Mouse (Mus musculus) left cerebral cortex, adult 8-10 months (tissue): ENCODE data around the gene Pnma1. TPM values are rescaled to one million over a fixed set of nuclear protein-coding genes. Genes with fewer than 3 reads are reported as not detected.
A peak's percentile ranks its signal among the peaks of the same experiment; 100 is the strongest.

Experiments used
- DNase-seq, 2 experiments: peaks; one replicate each; pipeline ENCODE4 v3.0.0; 2022; ENCODE audit warnings: low spot score in 2 of 2
- total RNA-seq, 4 experiments: library from RNA; stranded (reverse); gene quantifications; 2 replicates each; pipeline ENCODE4 v1.2.4; 2022

Gene Pnma1
- total RNA-seq, 4 experiments from 2014 or later = 5.1 to 6.3 (median 5.8) TPM

DNA sequence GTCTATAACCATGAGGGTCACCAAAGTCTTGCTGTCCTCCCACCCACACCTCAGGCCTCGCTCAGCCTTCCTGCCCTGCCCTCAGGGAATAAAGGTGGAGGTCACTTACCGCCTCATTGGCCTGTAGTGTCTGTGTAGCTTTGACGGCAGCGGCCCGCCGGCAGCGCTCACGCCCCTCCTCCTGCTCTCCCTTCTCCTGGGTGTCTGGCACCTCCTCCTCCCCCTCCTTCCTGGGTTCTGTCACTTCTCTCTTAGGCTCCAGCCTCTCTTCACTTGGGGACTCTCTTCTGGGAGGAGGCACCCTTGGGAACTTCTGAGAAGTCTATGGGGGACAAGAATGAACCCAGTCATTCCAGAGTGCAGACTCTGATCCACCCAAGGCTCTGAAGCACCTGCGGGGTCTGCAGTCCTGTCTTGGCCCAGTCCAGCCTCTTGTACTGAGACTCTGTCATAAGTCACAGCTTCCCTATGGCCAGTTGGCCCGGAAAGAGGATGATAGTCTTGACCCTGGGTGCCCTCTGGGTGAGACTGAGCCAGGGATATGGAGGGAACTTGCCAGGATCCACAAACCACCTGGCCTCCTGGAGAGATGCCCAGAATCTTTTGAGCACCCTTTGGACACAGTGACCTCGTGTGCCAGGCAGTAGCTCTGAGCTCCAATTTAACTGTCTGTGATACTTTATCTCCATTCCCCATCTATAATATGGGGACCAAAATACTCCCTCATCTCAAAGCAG is 6.7 kb upstream of the Pnma1 start:
- no peak for DNase-seq

DNA sequence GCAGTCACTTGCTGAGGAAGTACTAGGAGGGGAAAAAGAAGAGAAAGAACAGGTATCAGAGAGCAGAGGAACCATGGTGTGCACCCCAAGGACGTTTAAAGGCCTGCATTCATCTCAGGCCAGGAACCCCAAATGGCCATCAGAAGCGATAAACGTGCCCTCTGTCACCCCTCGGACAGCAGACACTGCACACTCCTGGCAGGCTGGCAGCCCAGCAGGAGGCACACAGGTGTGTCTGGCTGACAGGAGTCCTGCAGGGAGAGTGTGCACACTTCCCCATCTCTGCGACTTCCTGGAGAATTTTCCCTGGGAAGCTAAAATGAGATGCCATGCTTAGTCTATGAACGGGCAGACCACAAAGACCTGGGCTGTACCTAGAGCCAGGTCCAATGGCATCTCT is 5.1 kb upstream of the Pnma1 start:
- no peak for DNase-seq

DNA sequence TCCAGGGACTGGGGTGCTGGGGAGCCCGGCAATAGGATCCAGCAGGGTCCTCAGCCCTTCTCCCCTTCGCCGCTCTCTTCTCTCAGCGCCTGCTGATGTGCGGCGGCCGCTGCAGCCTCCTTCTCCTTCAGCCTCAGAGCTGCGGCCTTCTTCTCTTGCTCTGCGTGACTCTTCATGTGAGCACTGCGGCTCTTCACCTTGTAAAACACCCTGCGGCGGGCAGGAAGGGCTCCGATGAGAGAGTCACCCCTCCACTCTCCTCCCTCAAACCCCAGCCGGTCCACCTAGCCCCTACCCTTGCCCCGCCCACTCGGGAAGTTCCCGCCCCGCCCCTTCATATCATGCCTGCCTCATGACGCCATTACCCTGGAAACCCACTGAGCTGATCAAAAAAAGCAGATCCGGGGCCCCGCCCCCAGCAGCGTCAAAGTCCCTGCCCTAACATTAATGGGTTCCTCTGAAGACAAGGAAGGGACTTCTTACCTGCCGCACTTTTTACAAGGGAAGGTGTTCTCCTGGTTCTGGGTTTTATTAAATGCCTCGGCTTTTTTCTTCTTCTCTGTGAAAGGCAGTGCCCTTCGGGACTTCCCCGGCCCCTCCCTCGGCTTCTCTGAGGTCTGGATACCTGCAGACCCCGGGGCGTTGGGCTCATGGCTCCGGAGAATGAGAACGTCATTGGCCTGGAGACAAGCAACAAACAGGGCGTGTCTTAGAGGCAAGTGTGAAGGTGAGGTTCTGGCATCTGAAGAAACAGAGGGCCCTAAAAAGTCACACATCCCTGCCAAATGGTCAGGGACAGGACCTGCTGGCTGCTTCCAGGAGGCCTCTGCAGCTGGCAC is 4.3 kb upstream of the Pnma1 start:
- DNase-seq = no peak

DNA sequence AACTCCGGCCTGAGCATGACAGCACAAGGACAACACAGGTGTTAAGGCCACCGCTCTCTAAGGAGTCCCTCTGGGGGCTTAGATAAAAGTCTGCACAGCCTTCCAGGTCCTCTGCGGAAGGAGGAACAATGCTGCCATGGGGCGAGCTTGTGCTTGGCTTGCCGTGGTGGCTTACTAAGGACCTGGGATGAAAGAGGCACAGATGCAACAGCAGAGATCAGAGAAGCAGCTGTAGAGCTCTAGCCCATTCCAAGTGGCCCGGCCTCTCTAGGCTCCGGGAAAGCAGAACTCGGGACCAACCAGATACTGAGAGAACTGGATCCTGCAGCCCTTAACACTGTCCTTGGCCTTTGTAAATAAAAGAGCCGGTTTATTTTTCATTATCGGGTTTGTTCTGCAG is 3.6 kb upstream of the Pnma1 start:
- no peak for DNase-seq

DNA sequence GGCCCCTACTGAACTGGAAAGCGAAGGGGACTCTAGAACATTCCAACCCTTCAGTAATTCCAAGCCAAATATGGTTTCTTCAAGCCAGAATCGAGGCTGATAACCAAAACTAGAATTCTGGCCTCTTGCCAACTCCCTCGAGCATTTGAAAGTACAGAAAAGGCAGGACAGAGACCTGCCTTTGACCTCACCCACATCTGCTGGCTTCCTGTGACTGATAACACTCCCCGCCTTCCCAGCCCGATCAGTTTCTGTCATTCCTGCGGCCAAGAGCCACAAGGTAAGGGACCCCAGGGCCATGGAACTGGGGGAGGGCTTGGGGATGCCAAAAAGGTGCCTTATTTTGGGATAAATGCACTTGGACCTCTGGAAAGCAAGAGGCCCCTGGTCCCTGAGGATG is 2.7 kb upstream of the Pnma1 start:
- DNase-seq = no peak

DNA sequence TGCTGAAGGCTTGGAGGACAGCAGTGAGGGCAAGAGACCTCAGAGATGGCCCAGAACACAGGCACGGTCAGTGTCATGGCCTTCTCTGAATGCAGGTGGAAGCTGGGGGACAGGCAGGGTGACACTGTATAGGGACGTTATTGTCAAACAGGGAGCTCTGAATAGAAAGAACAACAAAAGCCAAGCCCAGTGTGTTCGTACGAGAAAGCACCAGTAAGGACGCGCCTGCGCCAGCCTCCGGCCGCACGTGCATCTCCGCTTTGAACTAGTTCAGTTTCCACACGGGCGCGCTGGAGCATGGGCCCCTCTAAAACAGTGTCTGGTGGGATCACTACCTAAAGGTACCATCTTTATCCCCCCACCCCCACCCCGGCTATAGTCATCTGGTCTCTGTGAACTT is 1.7 kb upstream of the Pnma1 start:
- DNase-seq = no peak

DNA sequence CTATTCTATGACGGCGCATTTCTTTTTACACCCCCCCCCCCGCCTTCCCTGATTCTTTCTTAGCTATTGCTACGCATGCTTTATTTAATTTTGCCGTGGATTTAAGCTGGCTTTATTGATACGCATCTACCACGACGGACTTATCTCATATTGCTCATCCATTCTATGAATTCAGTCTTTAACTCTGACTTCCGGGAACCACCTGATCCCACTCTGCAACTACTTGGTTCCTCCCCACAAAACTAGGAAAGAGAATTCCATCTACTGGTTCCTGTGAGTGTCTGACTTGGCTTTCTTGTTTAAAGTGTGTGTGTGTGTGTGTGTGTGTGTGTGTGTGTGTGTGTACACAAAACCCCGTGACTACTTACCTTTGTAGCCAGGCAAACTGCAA is 328 bp upstream of the Pnma1 start:
- no peak for DNase-seq

DNA sequence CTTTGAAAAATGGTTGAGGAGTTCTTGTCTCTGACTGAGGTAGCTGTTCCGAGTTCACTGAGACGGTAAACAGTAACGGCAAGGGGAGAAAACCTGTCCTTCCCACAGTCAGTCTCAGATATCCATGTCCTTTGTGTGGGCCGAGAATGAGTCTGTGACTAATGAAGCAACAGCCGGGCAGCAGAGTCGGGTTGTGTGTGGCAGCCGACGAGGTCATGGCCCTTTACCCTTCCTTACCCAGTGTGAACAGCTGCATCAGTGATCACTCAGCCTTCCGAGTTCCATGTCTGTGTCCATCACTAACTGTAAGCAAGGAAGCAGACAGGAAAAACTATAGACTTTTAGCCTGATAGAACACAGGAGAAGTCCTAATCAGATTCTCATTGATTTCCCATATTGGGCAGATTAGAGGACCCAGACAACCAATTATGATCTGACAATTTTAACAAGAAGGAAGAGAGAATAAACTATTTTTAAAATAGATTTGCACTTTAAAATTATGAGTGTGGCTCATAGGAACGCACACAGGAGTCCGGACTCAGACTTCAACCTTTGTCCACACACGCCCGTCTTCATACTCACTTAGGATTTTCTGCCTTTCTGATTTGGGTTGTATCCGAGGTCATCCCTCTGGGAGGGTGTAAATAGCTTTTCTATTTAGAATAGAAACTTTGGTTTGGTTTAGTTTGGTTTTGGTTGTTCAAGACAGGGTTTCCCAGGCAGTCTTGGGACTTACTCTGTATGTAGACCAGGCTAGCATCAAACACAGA is 5.8 kb downstream of the Pnma1 start:
- DNase-seq = no peak

DNA sequence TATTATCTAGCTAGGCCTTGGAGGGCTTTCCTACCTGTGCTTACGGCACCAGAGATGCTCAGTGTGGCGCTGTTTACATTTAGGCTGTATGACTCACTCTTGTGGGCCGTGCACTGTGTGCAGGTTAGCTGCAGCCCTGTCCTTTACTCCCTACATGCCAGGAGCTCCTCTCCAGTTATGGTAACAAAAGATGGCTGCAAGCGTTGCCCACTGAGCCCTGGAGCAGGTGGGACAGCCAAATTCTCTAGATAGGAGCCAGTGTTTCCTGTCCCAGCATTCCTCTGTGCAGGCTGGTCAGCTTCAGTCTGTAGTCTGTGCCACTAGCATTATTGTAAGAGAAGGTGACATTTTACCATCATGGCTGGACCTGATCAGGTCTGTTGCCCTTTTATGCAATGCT is 7.0 kb downstream of the Pnma1 start:
- DNase-seq = no peak

DNA sequence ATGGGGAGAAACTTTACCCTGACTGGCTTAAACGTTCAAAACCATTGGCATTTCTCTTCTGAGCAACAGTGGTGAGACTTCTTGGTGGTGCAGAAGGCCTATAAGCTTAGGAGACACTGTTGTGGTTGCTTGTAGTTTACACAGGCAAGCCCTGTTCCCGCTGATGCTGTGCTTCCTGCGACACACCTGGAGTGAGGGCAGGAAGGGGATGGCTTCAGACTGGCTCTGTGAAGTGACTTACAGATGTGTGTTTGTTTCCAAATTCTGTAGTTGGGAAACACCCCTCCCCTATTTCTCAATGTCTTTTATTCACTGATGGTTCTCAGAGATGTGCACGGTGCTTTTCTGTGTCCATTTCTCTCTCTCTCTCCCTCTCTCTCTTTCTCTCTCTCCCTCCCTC is 8.2 kb downstream of the Pnma1 start:
- no peak for DNase-seq

DNA sequence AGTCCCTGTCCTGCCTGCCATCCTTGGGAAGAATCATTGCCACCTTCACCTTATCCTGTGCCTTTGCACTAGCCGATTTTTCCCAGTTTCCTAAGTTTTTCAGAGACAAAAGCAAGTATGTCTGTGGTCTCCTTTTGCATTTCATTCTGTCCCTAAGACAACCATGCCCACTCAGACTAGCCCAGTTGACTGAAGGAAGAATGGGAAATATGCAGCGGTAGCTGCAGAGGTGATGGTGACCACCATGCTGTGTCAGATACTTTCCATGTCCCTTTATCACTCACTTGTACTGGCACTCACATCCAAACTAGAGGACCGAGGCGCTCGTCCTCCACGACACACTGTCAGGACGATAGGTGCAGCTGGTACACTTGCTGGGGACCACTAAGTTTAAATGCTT is 11.2 kb downstream of the Pnma1 start:
- no peak for DNase-seq

DNA sequence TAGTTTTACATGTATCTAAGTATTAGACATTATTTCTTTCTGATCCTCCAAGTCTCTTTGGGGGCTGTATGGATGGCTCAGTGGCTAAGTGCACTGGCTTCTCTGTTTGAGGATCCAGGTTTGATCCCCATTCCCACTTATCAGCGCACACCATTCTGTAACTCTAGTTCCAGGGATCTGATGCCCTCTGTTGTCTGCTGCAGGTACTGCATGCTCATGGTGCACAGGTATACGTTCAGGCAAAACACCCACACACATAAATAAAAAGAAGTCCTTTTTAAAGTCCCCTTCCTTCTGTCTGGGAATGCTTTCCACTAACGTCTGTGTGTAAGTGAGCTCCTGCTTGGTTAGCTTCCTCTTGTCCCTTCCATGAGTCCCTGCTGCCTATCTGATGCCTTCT is 16.0 kb downstream of the Pnma1 start:
- DNase-seq = no peak

DNA sequence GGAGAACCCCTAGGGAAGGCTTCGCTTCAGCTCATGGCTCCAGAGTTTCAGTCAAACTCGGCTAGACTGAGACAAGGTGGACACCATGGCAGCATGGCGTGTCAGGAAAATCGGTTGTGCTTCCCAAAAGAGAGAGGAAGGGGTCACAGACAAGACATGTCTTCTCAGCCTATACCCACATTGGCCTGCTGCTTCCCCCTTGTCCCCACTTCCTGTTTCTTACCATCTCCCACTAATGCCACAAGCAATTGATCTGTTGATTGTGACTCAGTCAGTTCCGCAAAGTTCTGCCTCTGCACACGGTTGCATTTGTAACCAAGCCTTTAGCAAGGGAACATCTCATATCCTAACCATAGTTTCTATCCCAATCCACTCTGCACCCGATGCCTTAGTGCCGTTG is 18.4 kb downstream of the Pnma1 start:
- no peak for DNase-seq

DNA sequence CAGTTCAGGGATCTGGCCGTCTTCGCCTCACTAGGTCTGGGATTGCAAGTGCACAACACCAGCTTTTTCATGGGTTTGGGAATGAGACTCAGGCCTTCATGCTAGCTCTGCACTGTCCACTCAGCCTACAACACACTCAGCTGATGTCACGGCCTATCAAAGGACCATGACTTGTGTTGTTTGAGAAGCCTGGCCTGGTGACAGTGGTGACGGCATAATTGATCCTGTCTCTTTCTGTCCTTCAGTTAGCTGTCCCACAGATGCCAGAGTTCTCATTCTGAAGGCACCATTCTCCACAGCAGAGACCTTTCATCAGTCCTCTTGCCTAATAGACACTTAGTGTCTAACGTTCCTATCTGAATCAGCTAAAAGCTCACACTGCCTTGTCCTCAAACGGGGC is 19.7 kb downstream of the Pnma1 start:
- DNase-seq = no peak

DNA sequence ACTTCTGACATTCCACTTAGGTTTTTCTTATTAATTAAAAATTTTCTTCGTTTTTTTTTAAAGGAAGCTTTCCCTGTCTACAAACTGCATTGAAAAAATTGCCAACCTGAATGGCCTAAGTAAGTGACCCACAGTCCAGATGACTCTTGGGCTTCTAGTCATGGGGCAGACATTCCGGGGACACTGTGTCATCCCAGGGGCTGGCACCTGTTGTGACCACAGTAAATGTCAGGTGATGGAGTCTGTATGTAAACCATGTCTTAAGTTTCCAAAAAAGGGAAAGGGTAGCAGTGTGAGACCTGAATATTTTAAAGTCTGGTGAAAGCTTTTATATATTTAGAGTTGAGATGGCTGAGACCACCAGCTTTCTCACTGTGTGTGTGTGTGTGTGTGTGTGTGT is 21.4 kb downstream of the Pnma1 start:
- no peak for DNase-seq

DNA sequence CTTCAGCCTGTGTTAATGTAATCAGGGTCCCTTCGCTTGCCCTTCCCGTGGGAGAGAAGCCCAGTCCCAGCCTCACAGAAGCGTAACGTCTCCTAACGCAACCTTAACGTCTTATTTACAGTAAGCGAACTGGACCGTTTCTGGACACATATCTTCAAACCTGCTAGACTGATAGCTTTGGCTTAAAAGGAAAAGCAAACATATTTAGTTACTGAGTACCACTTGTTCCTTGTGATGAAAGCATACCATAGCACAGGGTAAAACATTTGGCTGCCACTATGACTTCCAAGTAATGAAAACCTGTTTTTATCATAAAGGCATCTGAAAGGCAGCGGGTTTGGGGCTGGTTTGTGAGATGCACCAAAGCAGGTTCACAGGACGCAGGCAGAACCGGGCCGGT is 22.4 kb downstream of the Pnma1 start:
- no peak for DNase-seq

DNA sequence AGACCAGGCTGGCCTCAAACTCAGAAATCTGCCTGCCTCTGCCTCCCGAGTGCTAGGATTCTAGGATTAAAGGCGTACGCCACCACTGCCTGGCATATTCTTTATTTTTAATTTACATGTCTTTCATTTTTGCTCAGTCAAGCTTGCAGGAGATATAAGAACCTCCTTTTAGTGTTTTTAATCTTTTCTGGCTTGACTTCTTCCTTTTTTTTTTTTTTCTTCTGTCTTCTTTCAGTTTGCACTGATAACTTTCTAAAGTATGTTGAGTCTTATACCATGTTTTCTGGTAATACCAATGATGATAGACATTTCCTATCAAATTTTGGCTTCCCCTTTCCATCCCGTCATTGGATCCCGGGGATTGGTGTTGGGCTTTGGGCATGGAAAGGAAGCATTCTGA is 28.7 kb downstream of the Pnma1 start:
- DNase-seq = no peak

DNA sequence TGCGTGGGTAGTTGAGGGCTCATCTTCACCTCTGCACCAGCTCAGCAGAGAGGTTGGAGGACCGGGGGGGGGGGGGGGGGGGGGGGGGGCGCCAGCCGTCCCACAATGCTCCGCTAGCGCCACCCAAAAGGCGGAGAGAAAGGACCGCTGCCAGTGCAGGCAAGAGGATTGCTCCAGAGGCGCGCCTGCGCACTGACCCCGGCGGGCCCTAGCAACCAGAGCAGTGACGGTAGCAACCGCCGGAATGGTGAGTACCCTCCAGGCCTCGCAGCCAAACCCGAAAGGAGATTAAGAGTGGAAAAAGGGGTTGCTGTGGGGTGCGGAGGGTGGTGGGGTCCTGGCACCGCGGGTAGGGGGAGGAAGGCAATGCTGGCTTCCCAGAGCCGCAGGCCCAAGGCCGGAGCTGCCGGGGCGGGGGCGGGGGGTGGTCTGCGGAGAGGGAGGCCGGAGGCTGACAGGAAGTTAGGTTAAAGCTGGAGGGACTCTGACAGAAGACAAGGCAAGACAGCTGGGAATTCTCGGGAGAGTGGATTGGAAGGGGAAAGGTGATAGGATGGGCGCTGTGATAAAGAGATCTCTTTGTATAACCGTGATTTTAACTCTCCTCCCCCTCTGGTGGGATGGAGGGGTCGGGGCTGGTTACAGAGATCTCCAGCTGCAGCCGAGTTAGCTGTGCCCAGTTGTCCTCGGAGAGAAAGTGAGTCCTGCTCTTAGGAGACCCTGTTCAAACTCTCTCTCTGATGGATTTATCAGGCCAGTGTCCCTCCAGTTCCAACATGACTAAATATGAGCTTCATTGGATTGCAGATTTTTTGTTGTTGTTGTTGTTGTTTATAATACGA is 33.9 kb downstream of the Pnma1 start, which contains the start of gene Dnal1:
Gene Dnal1, plus strand, starts transcription at position 214 of the 842 bp plus-strand sequence.
- peak; percentile 61 to 84 for DNase-seq

DNA sequence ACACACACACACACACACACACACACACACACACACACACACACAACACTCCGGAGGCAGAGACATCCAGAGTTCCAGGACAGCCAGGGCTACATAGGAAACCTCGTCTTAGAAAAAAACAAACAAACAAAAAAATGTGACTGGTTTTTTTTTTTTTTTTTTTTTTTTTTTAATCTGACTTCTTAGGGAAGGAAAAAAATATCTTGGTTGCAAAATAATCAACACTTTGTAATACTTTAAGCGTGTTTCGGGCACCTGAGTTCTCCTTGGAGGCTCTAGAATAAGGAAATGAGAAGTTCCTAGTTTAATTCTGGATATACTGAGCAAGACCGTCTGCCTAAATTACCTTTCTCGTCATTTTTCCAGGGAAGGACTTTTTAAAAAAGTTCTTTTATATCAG is 34.6 kb downstream of the Pnma1 start:
- no peak for DNase-seq

DNA sequence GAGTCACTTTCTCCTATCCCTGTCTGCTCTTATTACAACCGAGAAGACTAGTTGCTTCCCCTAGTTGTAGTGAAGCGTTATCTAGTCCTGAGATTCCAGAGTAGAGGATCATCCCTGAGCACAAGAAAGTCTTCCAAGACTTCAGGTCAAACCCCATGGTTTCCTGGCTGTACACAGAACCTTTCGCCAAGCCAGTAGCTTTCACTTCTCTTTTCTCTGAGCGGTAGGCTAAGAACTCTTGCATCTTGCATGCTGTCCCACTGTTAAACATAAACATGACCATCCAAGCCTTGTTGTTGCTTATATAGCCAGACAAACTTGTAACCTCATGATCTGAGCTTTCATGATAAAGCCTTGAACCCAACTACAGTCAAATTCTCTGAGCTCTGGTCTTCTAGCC is 37.5 kb downstream of the Pnma1 start:
- no peak for DNase-seq

DNA sequence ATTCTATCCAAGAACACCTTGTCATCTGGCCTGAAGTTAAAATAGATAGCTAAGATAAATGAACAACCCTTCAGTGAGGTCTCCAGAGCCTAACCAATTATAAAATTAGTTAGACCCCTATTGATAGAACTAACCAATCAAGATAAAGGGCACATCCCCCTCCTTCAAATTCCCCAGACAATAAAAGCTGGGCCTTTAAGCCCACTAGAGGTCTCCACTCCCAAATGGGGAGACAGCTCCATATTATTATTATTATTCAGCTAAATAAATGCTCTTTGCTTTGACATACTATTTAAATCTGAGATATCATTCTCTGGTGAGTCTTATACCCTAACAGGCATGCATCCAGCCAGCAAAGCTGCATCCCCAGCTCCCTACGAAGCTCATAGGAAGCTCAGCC is 38.4 kb downstream of the Pnma1 start:
- no peak for DNase-seq
